Mouse (Mus musculus) left cerebral cortex, postnatal 25 days (tissue): ENCODE measurements around the gene Clec16a. TPM values are rescaled to one million over a fixed set of nuclear protein-coding genes. Genes with fewer than 3 reads are reported as not detected.

Experiments used
- DNase-seq, 2 experiments: peaks; one replicate each; pipeline ENCODE4 v3.0.0; 2022; ENCODE audit warnings: low spot score in 2 of 2, mixed read lengths in 1 of 2
- intact Hi-C: fragments of 180-260 bp; cut with DNase I; formaldehyde crosslinking; loops from one replicate; pipeline ENCODE4 v1.15.1; 2025
- total RNA-seq, 2 experiments: library from RNA; stranded (reverse); gene quantifications; 2 replicates each; pipeline ENCODE4 v1.2.3; 2021

Clec16a gene
- total RNA-seq, 2 experiments from 2014 or later = 89.7 to 91.1 TPM

- intact Hi-C loops = no loop called here
- no peak for DNase-seq
Observed at GRCm38 (mm10) chr16:10694414-10694851, 149.3 kb downstream of the Clec16a start.

- no peak for DNase-seq
- intact Hi-C loops = no loop called here
Observed at GRCm38 (mm10) chr16:10697861-10698659, 152.9 kb downstream of the Clec16a start.

- intact Hi-C loops = no loop called here
- no peak for DNase-seq
Observed at GRCm38 (mm10) chr16:10699316-10699715, 154.2 kb downstream of the Clec16a start.

- DNase-seq = no peak
- intact Hi-C loops = no loop called here
Observed at GRCm38 (mm10) chr16:10700160-10700559, 155.0 kb downstream of the Clec16a start.

GRCm38 (mm10) chr16:10702399-10702798, 157.3 kb downstream of the Clec16a start:
- intact Hi-C loops = no loop called here

GRCm38 (mm10) chr16:10703932-10704331, 158.8 kb downstream of the Clec16a start:
- DNase-seq = no peak
- intact Hi-C loops = no loop called here

More at GRCm38 (mm10) chr16:10702399-10702798, 157.3 kb downstream of the Clec16a start:
- no peak for DNase-seq

- intact Hi-C loops = no loop called here
- DNase-seq = no peak
Observed at GRCm38 (mm10) chr16:10705396-10705795, 160.3 kb downstream of the Clec16a start.

GRCm38 (mm10) chr16:10711524-10711923, 166.4 kb downstream of the Clec16a start:
- intact Hi-C loops = no loop called here
- no peak for DNase-seq

- DNase-seq = no peak
- intact Hi-C loops = no loop called here
Observed at GRCm38 (mm10) chr16:10713041-10713440, 167.9 kb downstream of the Clec16a start.

- DNase-seq = no peak
Observed at GRCm38 (mm10) chr16:10713441-10714239, 168.5 kb downstream of the Clec16a start.

GRCm38 (mm10) chr16:10715211-10715610, 170.1 kb downstream of the Clec16a start:
- intact Hi-C loops = no loop called here

More at GRCm38 (mm10) chr16:10713441-10714239, 168.5 kb downstream of the Clec16a start:
- intact Hi-C loops = no loop called here

GRCm38 (mm10) chr16:10715632-10716031, 170.5 kb downstream of the Clec16a start:
- intact Hi-C loops = no loop called here
- DNase-seq = no peak

More at GRCm38 (mm10) chr16:10715211-10715610, 170.1 kb downstream of the Clec16a start:
- DNase-seq = no peak

- intact Hi-C loops = no loop called here
Observed at GRCm38 (mm10) chr16:10716696-10717095, 171.6 kb downstream of the Clec16a start.

GRCm38 (mm10) chr16:10719971-10720370, 174.8 kb downstream of the Clec16a start:
- intact Hi-C loops = no loop called here
- DNase-seq = no peak

More at GRCm38 (mm10) chr16:10716696-10717095, 171.6 kb downstream of the Clec16a start:
- no peak for DNase-seq

- intact Hi-C loops = no loop called here
- DNase-seq = no peak
Observed at GRCm38 (mm10) chr16:10722882-10723544, 177.9 kb downstream of the Clec16a start.

- intact Hi-C loops = no loop called here
- no peak for DNase-seq
Observed at GRCm38 (mm10) chr16:10723816-10724647, 178.9 kb downstream of the Clec16a start.

- intact Hi-C loops = no loop called here
- no peak for DNase-seq
Observed at GRCm38 (mm10) chr16:10725156-10725555, 180.0 kb downstream of the Clec16a start.

- intact Hi-C loops = no loop called here
- no peak for DNase-seq
Observed at GRCm38 (mm10) chr16:10727630-10728029, 182.5 kb downstream of the Clec16a start.

GRCm38 (mm10) chr16:10728886-10729285, 183.7 kb downstream of the Clec16a start:
- no peak for DNase-seq
- intact Hi-C loops = no loop called here
